Mouse (Mus musculus): Measurements from ENCODE around the gene Mgat4e. TPM values are rescaled to one million over a fixed set of nuclear protein-coding genes. Genes with fewer than 3 reads are reported as not detected.
"Not testable (repeated sequence)": the region's sequence is repeated elsewhere in the genome, so short reads cannot be mapped to it uniquely, and the experiment has no call there.

Gene Mgat4e
- polyA plus RNA-seq, 1 experiment: 108 TPM

DNA sequence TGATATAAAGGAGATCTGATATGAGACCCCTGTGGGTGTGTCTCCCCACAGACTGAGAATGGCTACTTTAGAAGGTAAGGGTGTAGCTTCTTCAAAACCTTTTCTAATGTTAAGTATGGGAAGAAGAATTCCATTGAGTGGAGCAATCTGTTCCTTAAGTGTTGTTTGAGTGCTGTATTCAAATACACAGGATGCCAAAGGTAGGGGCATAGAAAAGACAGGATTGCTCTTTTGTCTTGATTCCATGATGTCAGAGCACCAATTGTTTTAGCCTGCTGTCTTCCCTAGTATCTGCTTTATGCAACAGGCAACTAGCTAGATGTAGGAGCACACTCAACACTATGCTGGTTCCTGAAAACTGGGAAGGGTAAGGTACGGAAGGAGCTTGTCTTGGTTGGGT is 14.4 kb downstream of the Mgat4e start:
- Histone ChIP-seq H3K4me1 (ENCODE audit: control insufficient read depth, insufficient read depth, low read length) (no peaks in the 10 kb centered on the region), H3K4me3 (ENCODE audit: control insufficient read depth, low read depth, low read length) (peak overlapping the region; percentile 44; the same call in 1 of the 2 replicates), H3K27ac (ENCODE audit: control insufficient read depth, insufficient read depth, low read depth, low read length) (no peak overlapping the region), H3K36me3 (ENCODE audit: control insufficient read depth, insufficient read depth, low read length) (no peaks in the 10 kb centered on the region), H3K27me3 (ENCODE audit: control insufficient read depth, insufficient read depth, low read length) (no peaks in the 10 kb centered on the region)
- TF ChIP-seq CTCF (IDR thresholded peaks at IDR 0.05; ENCODE audit: control insufficient read depth, insufficient read depth, insufficient replicate concordance, low read depth, low read length) (no peak), POLR2A (IDR thresholded peaks at IDR 0.05; ENCODE audit: control insufficient read depth, low read depth, low read length) (no peak)

DNA sequence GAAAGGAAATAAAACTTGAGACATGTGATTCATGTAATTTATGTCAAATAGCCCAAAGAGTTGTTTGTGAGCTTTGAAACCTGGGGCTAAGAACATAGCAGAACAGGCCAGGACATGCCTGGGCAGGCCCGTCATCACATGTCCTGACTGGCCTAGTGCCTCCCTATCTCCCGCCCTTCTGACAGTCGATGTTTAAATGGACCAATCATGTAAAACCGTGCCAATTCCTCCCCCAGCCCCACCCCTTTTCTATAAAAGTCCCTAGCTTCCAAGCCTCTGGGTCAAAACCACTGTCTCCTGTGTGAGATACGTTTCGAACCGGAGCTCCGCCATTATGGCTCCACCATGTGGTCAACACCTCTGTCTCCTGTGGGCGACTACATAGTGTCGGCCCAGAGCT is 15.8 kb downstream of the Mgat4e start:
- H3K4me3 ChIP-seq (ENCODE audit: control insufficient read depth, low read depth, low read length): peak overlapping the region; percentile 75; the same call in 1 of the 2 replicates
- H3K4me1 ChIP-seq (ENCODE audit: control insufficient read depth, insufficient read depth, low read length); H3K27me3 ChIP-seq (ENCODE audit: control insufficient read depth, insufficient read depth, low read length); H3K27ac ChIP-seq (ENCODE audit: control insufficient read depth, insufficient read depth, low read depth, low read length); H3K36me3 ChIP-seq (ENCODE audit: control insufficient read depth, insufficient read depth, low read length): not testable (repeated sequence)

DNA sequence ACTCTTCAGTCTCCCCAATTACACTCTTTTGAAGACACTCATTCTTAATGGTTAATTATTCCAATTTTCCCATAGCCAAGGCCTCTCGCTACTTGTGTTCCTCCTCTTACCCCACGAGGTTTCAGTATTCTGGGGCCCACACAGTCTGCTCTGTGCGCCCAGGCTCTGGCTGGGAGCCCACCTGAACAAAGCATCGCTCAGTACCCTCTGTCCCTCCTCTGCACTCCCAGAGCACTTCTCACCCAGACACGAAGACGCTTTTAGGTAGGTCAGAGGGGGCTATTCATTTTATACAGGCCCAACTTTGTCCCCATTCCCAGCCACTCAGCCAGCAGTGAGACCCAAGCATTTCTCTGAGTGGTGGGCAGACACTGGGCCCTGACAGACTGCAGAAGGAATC is 18.9 kb downstream of the Mgat4e start:
- no peak overlapping the region for H3K4me3 ChIP-seq (ENCODE audit: control insufficient read depth, low read depth, low read length)
- no peaks in the 10 kb centered on the region for H3K4me1 ChIP-seq (ENCODE audit: control insufficient read depth, insufficient read depth, low read length)
- no peaks in the 10 kb centered on the region for H3K36me3 ChIP-seq (ENCODE audit: control insufficient read depth, insufficient read depth, low read length)
- TF ChIP-seq POLR2A (IDR thresholded peaks at IDR 0.05; ENCODE audit: control insufficient read depth, low read depth, low read length) (no peak), CTCF (IDR thresholded peaks at IDR 0.05; ENCODE audit: control insufficient read depth, insufficient read depth, insufficient replicate concordance, low read depth, low read length) (no peak)
- H3K27me3 ChIP-seq (ENCODE audit: control insufficient read depth, insufficient read depth, low read length): no peaks in the 10 kb centered on the region
- no peak overlapping the region for H3K27ac ChIP-seq (ENCODE audit: control insufficient read depth, insufficient read depth, low read depth, low read length)

DNA sequence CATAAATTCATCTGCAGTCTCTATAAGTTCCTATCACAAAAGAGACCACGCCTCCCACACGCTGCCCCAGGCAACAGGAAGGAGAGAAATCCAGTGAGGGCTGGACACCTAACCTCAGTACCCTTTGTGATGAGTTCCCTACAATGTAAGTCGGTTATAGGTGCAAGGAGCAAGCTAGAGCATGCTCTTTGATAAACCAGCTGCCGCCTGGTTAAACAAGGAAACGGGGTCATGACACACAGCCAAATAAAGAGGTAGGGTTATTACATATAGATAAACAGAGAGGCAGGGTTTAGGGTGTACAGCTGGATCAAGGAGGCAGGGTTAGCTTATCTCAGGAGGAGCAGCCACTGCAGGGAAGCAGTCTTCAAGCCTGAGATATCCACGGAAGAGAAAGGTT is 22.7 kb downstream of the Mgat4e start:
- Histone ChIP-seq H3K27me3 (ENCODE audit: control insufficient read depth, insufficient read depth, low read length) (no peaks in the 10 kb centered on the region), H3K27ac (ENCODE audit: control insufficient read depth, insufficient read depth, low read depth, low read length) (no peak overlapping the region)
- no peak for TF ChIP-seq POLR2A (IDR thresholded peaks at IDR 0.05; ENCODE audit: control insufficient read depth, low read depth, low read length)
- TF ChIP-seq CTCF (IDR thresholded peaks at IDR 0.05; ENCODE audit: control insufficient read depth, insufficient read depth, insufficient replicate concordance, low read depth, low read length): no peak

DNA sequence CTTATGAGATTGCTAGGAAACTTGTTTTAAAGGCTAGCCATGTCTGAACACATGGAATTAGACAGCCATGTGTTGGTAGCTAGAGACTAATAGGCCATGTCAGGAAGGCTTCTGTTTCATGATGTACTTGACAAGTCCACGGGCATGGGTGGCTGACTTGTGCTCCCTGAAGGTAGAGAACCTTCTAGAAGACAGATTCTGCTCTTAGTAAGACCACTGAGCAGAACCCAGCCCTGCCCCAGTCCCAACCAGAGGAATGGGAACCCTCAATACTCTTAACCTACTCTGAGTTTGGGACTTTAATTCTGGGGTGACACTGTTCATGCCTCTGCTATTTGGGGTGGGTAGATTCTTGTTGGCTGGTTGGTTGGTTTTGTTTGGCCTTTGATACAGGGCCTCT is 24.5 kb downstream of the Mgat4e start:
- TF ChIP-seq POLR2A (IDR thresholded peaks at IDR 0.05; ENCODE audit: control insufficient read depth, low read depth, low read length) (no peak), CTCF (IDR thresholded peaks at IDR 0.05; ENCODE audit: control insufficient read depth, insufficient read depth, insufficient replicate concordance, low read depth, low read length) (no peak)

More for the DNA sequence above, 22.7 kb downstream of the Mgat4e start:
- no peaks in the 10 kb centered on the region for H3K36me3 ChIP-seq (ENCODE audit: control insufficient read depth, insufficient read depth, low read length)
- no peak overlapping the region for H3K4me3 ChIP-seq (ENCODE audit: control insufficient read depth, low read depth, low read length)
- H3K4me1 ChIP-seq (ENCODE audit: control insufficient read depth, insufficient read depth, low read length): no peaks in the 10 kb centered on the region

DNA sequence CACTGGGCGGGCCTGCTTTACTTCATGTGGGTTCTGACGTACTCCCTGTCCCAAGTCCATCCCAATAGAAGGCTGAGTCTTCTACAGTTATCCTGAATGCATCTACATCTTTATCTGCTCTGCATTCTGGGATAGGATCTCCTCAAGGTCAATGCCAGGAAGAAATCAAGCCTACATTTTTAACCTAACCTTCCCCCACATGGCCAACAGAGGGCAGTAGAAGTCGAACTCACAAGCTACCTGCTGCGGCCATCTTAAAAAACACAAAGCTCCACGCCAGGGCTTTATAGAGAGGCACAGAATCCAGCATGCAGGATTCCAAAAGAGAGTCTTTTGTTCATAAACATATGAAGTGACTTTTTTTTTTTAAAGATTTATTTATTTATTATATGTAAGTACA is 25.1 kb downstream of the Mgat4e start:
- no peaks in the 10 kb centered on the region for H3K4me1 ChIP-seq (ENCODE audit: control insufficient read depth, insufficient read depth, low read length)
- no peak overlapping the region for H3K27ac ChIP-seq (ENCODE audit: control insufficient read depth, insufficient read depth, low read depth, low read length)
- no peak overlapping the region for H3K4me3 ChIP-seq (ENCODE audit: control insufficient read depth, low read depth, low read length)
- TF ChIP-seq POLR2A (IDR thresholded peaks at IDR 0.05; ENCODE audit: control insufficient read depth, low read depth, low read length): no peak
- TF ChIP-seq CTCF (IDR thresholded peaks at IDR 0.05; ENCODE audit: control insufficient read depth, insufficient read depth, insufficient replicate concordance, low read depth, low read length): peak; percentile 16; the same call in 1 of the 2 replicates
- no peaks in the 10 kb centered on the region for H3K36me3 ChIP-seq (ENCODE audit: control insufficient read depth, insufficient read depth, low read length)
- H3K27me3 ChIP-seq (ENCODE audit: control insufficient read depth, insufficient read depth, low read length): no peaks in the 10 kb centered on the region

More for the DNA sequence above, 24.5 kb downstream of the Mgat4e start:
- H3K36me3 ChIP-seq (ENCODE audit: control insufficient read depth, insufficient read depth, low read length): no peaks in the 10 kb centered on the region
- no peak overlapping the region for H3K27ac ChIP-seq (ENCODE audit: control insufficient read depth, insufficient read depth, low read depth, low read length)
- H3K4me3 ChIP-seq (ENCODE audit: control insufficient read depth, low read depth, low read length): no peak overlapping the region
- no peaks in the 10 kb centered on the region for H3K27me3 ChIP-seq (ENCODE audit: control insufficient read depth, insufficient read depth, low read length)
- no peaks in the 10 kb centered on the region for H3K4me1 ChIP-seq (ENCODE audit: control insufficient read depth, insufficient read depth, low read length)

DNA sequence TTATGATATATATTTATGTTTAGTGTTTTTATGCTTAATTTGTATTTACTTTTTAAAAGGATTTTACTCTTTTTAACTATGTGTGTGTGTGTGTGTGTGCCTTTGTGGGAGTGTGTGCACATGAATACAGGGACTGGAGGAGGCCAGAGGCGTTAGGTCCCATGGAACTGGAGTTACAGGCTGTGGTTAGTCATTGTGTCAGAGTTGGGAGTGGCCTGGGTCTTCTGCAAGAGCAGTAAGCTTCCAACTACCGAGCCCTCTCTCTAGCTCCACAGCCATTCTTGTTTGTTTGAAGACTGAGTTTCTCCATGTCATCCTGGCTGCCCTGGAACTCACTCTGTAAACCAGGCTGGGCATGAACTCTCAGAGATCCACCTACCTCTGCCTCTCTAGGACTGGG is 27.2 kb downstream of the Mgat4e start:
- no peak overlapping the region for H3K27ac ChIP-seq (ENCODE audit: control insufficient read depth, insufficient read depth, low read depth, low read length)
- TF ChIP-seq POLR2A (IDR thresholded peaks at IDR 0.05; ENCODE audit: control insufficient read depth, low read depth, low read length) (no peak), CTCF (IDR thresholded peaks at IDR 0.05; ENCODE audit: control insufficient read depth, insufficient read depth, insufficient replicate concordance, low read depth, low read length) (no peak)
- H3K36me3 ChIP-seq (ENCODE audit: control insufficient read depth, insufficient read depth, low read length): no peaks in the 10 kb centered on the region
- no peaks in the 10 kb centered on the region for H3K27me3 ChIP-seq (ENCODE audit: control insufficient read depth, insufficient read depth, low read length)
- no peaks in the 10 kb centered on the region; the same call in none of the 2 replicates for H3K4me1 ChIP-seq (ENCODE audit: control insufficient read depth, insufficient read depth, low read length)
- no peak overlapping the region for H3K4me3 ChIP-seq (ENCODE audit: control insufficient read depth, low read depth, low read length)

DNA sequence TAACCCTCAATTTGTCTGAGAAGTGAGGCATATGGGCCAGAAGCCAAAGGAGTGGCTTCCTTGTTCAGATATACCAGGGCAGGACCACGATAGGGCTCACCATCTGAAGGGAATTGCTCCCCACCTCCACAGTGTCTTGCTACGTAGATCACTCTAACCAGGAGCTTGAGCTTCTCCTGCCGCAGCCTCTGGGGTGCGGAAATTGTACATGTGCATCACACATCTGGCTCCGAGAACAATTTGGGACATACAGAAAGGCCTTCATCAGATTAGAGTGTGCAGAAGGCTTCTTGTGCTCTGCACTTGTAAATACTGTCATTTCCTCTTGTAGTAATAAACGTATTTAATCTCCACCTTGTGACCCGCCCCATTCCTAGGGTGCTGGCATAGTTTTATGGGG is 28.3 kb downstream of the Mgat4e start:
- TF ChIP-seq CTCF (IDR thresholded peaks at IDR 0.05; ENCODE audit: control insufficient read depth, insufficient read depth, insufficient replicate concordance, low read depth, low read length): no peak
- TF ChIP-seq POLR2A (IDR thresholded peaks at IDR 0.05; ENCODE audit: control insufficient read depth, low read depth, low read length): no peak
- no peaks in the 10 kb centered on the region for H3K27me3 ChIP-seq (ENCODE audit: control insufficient read depth, insufficient read depth, low read length)
- no peaks in the 10 kb centered on the region for H3K36me3 ChIP-seq (ENCODE audit: control insufficient read depth, insufficient read depth, low read length)
- no peak overlapping the region for H3K27ac ChIP-seq (ENCODE audit: control insufficient read depth, insufficient read depth, low read depth, low read length)
- H3K4me3 ChIP-seq (ENCODE audit: control insufficient read depth, low read depth, low read length): no peak overlapping the region
- H3K4me1 ChIP-seq (ENCODE audit: control insufficient read depth, insufficient read depth, low read length): no peaks in the 10 kb centered on the region; the same call in none of the 2 replicates

Data from testis, adult 2 months (tissue).